Mouse (Mus musculus): ENCODE measurements around the gene Arsa. TPM values are rescaled to one million over a fixed set of nuclear protein-coding genes. Genes with fewer than 3 reads are reported as not detected.

Gene Arsa
- polyA plus RNA-seq, 1 experiment from 2014 or later: 22.1 TPM

DNA sequence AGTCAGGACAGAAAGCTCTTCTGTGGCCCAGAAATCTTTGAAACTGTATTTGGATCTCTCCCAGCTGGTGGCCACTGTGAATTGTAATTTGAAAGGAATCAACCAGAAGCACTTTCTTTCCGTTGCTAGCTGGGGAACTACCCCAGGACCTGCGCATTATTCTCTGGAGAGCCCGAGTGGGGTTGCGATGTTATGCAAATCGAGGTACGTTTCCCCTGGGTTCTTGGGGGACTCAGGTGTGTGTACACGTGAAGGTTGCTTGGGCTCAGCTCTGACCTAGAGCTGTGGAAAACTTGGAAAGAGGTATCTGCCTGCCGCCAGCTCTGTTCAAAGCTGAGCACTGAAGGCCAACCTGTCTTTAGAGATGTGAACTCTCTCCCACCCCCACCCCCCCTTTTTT, 581 bp upstream of the Arsa start:
- H3K9me3 ChIP-seq (ENCODE audit: control insufficient read depth, low read length): 0 out of 2 replicates have a peak, but pooled peaks cover 2% of the 10 kb centered on the region
- H3K9ac ChIP-seq (ENCODE audit: low read length): no peak overlapping the region
- ATAC-seq (ENCODE audit: low read depth): no peak
- H3K27me3 ChIP-seq (ENCODE audit: control insufficient read depth, insufficient read depth, low read depth, low read length): no peaks in the 10 kb centered on the region
- H3K27ac ChIP-seq (ENCODE audit: low read length): peak overlapping the region; percentile 18; the same call in 1 of the 2 replicates
- H3K4me3 ChIP-seq (ENCODE audit: low read length): no peak overlapping the region
- 51% methylated on average over 8 of the region's 8 CpGs for WGBS
- H3K4me2 ChIP-seq (ENCODE audit: low read depth, low read length): no peak overlapping the region
- no peaks in the 10 kb centered on the region for H3K36me3 ChIP-seq (ENCODE audit: control insufficient read depth, insufficient read depth, low read length)
- H3K4me1 ChIP-seq (replicated peaks; ENCODE audit: control insufficient read depth, insufficient read depth, low read length): peaks cover 8% of the 10 kb centered on the region

DNA sequence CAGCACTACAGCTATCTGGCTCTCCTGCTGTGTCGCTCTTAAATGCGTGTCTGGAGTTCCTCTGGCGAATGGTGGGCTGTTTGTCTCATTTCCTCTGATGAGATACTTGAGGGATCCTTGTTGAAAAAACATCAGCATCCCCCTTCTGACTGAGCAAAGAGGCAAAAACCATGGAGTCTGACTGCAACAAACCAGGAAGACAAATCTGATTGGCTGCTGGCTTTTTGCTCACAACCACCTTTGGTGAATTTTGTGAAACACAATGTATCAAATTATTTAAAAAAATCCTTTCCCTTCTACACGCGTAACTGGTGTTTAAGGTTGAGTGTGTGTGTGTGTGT, 780 bp downstream of the Arsa start:
- peaks cover 8% of the 10 kb centered on the region for H3K4me1 ChIP-seq (replicated peaks; ENCODE audit: control insufficient read depth, insufficient read depth, low read length)
- peak overlapping the region; percentile 76 for H3K9ac ChIP-seq (ENCODE audit: low read length)
- 3% methylated on average over 5 of the region's 5 CpGs for WGBS
- peak overlapping the region; percentile 88 for H3K4me2 ChIP-seq (ENCODE audit: low read depth, low read length)
- peak overlapping the region; percentile 71 for H3K4me3 ChIP-seq (ENCODE audit: low read length)
- H3K27ac ChIP-seq (ENCODE audit: low read length): peak overlapping the region; percentile 84
- no peak for ATAC-seq (ENCODE audit: low read depth)
- H3K9me3 ChIP-seq (ENCODE audit: control insufficient read depth, low read length): no peaks in the 10 kb centered on the region
- no peaks in the 10 kb centered on the region for H3K27me3 ChIP-seq (ENCODE audit: control insufficient read depth, insufficient read depth, low read depth, low read length)
- H3K36me3 ChIP-seq (ENCODE audit: control insufficient read depth, insufficient read depth, low read length): no peaks in the 10 kb centered on the region

DNA sequence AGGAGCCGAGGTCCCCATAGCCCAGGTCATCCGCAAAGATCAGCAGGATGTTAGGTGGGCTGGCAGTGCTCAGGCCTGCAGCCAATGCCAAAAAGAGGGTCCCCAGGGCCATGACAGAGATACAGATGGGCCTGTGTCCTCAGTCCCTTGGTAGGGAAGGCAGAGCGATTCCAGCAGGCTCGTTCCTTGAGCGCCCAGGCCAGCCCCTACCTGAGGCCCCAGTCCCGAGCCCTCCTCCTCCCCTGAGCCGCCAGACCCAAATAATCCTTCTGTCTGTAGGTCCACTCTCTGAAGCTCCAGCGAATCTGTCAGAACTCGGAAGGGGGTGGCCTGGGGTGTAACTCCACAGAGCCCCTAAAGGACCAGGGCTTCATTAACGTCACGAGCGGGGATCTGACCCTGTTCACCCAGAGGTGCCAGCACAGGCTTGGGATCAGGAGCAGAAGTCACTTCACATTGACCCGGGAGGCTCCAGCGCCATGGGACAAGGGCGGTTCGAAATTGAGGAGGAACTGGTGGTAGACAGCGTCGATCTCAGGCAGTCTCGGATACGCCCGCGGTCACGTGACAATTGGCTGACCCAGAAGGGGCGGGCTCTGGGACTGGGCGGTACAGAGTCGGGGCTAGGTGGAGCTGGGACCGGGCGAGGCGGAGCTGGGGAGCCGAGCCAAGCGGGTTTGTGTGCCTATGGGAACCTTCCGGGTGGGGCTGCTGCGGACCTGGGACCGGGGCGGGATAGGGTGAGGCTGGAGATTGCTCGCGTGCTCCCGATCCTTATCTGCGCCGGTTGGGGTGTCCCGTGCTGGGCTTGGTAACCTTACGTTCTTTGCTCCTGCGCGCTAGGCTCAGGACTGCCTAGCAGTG, 1.4 kb downstream of the Arsa start:
- H3K36me3 ChIP-seq (ENCODE audit: control insufficient read depth, insufficient read depth, low read length): no peaks in the 10 kb centered on the region
- H3K27ac ChIP-seq (ENCODE audit: low read length): peak overlapping the region; percentile 84
- H3K9ac ChIP-seq (ENCODE audit: low read length): peak overlapping the region; percentile 76
- peak overlapping the region; percentile 88 for H3K4me2 ChIP-seq (ENCODE audit: low read depth, low read length)
- 8% methylated on average over 44 of the region's 44 CpGs for WGBS
- peaks cover 8% of the 10 kb centered on the region for H3K4me1 ChIP-seq (replicated peaks; ENCODE audit: control insufficient read depth, insufficient read depth, low read length)
- no peaks in the 10 kb centered on the region for H3K9me3 ChIP-seq (ENCODE audit: control insufficient read depth, low read length)
- H3K27me3 ChIP-seq (ENCODE audit: control insufficient read depth, insufficient read depth, low read depth, low read length): no peaks in the 10 kb centered on the region
- peak overlapping the region; percentile 71 for H3K4me3 ChIP-seq (ENCODE audit: low read length)
- peak; percentile 98 for ATAC-seq (ENCODE audit: low read depth)

- Histone ChIP-seq H3K9me3 (ENCODE audit: control insufficient read depth, low read length) (no peaks in the 10 kb centered on the region), H3K4me2 (ENCODE audit: low read depth, low read length) (peak overlapping the region; percentile 88), H3K4me3 (ENCODE audit: low read length) (peak overlapping the region; percentile 71), H3K27ac (ENCODE audit: low read length) (no peak overlapping the region), H3K36me3 (ENCODE audit: control insufficient read depth, insufficient read depth, low read length) (no peaks in the 10 kb centered on the region), H3K4me1 (replicated peaks; ENCODE audit: control insufficient read depth, insufficient read depth, low read length) (peaks cover 8% of the 10 kb centered on the region), H3K9ac (ENCODE audit: low read length) (peak overlapping the region; percentile 76), H3K27me3 (ENCODE audit: control insufficient read depth, insufficient read depth, low read depth, low read length) (no peaks in the 10 kb centered on the region)
- ATAC-seq (ENCODE audit: low read depth): no peak
- WGBS: 88% methylated on average over 7 of the region's 7 CpGs
These were observed 2.0 kb downstream of the Arsa start for GRCm38 (mm10) chr15:89475293-89475600.

DNA sequence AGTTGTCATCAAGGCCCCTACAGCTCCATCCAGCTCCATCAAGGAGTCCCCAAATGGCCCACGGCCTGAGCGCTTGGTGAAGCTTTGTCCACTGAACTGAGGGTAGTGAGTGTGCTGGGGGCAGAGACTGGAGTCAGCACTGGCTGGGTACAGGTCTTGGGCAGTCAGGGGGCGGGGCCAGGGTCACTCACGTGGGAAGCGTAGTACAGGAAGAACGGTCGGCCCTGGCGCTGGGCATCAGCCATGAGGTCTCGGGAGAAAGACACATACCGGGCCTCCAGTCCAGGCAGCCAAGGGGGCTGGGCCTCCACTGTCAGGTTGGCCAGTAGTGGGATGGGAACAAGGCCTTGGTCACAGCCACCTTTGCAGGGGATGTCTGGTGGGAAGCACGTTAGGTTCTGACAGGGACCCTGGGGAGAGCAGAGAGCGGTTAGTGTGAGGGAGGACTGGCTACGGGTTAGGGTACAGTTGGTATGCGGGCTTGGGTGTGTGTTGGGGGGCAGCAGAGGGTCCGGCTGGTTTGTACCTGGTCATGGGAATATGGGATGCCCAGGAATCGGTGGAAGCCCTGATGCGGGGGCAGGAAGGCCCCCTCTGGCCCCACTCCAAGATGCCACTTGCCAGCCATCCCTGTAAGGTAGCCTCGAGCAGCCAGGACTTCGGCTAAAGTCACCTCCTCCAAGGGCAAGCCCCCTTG, 2.5 kb downstream of the Arsa start:
- Histone ChIP-seq H3K4me1 (replicated peaks; ENCODE audit: control insufficient read depth, insufficient read depth, low read length) (peaks cover 8% of the 10 kb centered on the region), H3K36me3 (ENCODE audit: control insufficient read depth, insufficient read depth, low read length) (no peaks in the 10 kb centered on the region)
- 88% methylated on average over 19 of the region's 19 CpGs for WGBS

GRCm38 (mm10) chr15:89473921-89474320, 3.3 kb downstream of the Arsa start:
- no peak overlapping the region for H3K4me3 ChIP-seq (ENCODE audit: low read length)
- no peaks in the 10 kb centered on the region for H3K27me3 ChIP-seq (ENCODE audit: control insufficient read depth, insufficient read depth, low read depth, low read length)
- H3K36me3 ChIP-seq (ENCODE audit: control insufficient read depth, insufficient read depth, low read length): no peaks in the 10 kb centered on the region
- no peak overlapping the region for H3K27ac ChIP-seq (ENCODE audit: low read length)
- ATAC-seq (ENCODE audit: low read depth): no peak
- no peak overlapping the region for H3K9ac ChIP-seq (ENCODE audit: low read length)
- 93% methylated on average over 8 of the region's 8 CpGs for whole genome bisulfite sequencing
- no peaks in the 10 kb centered on the region for H3K9me3 ChIP-seq (ENCODE audit: control insufficient read depth, low read length)
- H3K4me1 ChIP-seq (replicated peaks; ENCODE audit: control insufficient read depth, insufficient read depth, low read length): peaks cover 8% of the 10 kb centered on the region
- H3K4me2 ChIP-seq (ENCODE audit: low read depth, low read length): no peak overlapping the region

More for the DNA sequence above, 2.5 kb downstream of the Arsa start:
- no peak overlapping the region for H3K9ac ChIP-seq (ENCODE audit: low read length)
- ATAC-seq (ENCODE audit: low read depth): no peak
- H3K27ac ChIP-seq (ENCODE audit: low read length): no peak overlapping the region
- H3K4me2 ChIP-seq (ENCODE audit: low read depth, low read length): no peak overlapping the region
- H3K4me3 ChIP-seq (ENCODE audit: low read length): no peak overlapping the region
- no peaks in the 10 kb centered on the region for H3K9me3 ChIP-seq (ENCODE audit: control insufficient read depth, low read length)
- H3K27me3 ChIP-seq (ENCODE audit: control insufficient read depth, insufficient read depth, low read depth, low read length): no peaks in the 10 kb centered on the region

DNA sequence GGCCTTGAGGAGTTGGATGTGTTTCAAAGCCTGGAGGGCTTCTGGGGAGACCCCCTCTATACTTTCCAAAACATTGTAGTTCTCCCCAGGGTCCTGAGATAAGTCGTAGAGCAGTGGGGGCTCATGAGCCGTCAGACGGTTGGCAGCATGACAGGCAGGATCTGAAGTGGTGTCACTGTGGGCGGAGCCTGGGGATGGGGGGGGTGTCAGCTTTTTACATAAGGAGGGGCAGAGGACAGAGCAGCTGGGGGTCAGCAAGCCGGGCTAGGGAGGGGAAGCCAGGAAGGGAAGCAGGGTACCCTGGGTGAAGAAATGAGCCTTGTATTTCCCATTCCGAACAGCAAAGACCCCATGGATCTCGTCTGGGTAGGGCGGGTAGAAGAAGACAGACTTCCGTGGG, 3.9 kb downstream of the Arsa start:
- no peaks in the 10 kb centered on the region for H3K9me3 ChIP-seq (ENCODE audit: control insufficient read depth, low read length)
- peaks cover 8% of the 10 kb centered on the region for H3K4me1 ChIP-seq (replicated peaks; ENCODE audit: control insufficient read depth, insufficient read depth, low read length)
- H3K27me3 ChIP-seq (ENCODE audit: control insufficient read depth, insufficient read depth, low read depth, low read length): no peaks in the 10 kb centered on the region
- H3K4me3 ChIP-seq (ENCODE audit: low read length): no peak overlapping the region
- no peak overlapping the region for H3K27ac ChIP-seq (ENCODE audit: low read length)
- H3K4me2 ChIP-seq (ENCODE audit: low read depth, low read length): no peak overlapping the region
- no peaks in the 10 kb centered on the region for H3K36me3 ChIP-seq (ENCODE audit: control insufficient read depth, insufficient read depth, low read length)
- WGBS: 76% methylated on average over 9 of the region's 9 CpGs
- no peak overlapping the region for H3K9ac ChIP-seq (ENCODE audit: low read length)
- ATAC-seq (ENCODE audit: low read depth): no peak

- WGBS: 82% methylated on average over 4 of the region's 4 CpGs
- H3K36me3 ChIP-seq (ENCODE audit: control insufficient read depth, insufficient read depth, low read length): no peaks in the 10 kb centered on the region
- H3K27ac ChIP-seq (ENCODE audit: low read length): no peak overlapping the region
- H3K9me3 ChIP-seq (ENCODE audit: control insufficient read depth, low read length): no peaks in the 10 kb centered on the region
- H3K9ac ChIP-seq (ENCODE audit: low read length): no peak overlapping the region
- no peak for ATAC-seq (ENCODE audit: low read depth)
- H3K4me2 ChIP-seq (ENCODE audit: low read depth, low read length): no peak overlapping the region
- H3K4me1 ChIP-seq (replicated peaks; ENCODE audit: control insufficient read depth, insufficient read depth, low read length): peaks cover 5% of the 10 kb centered on the region
- H3K4me3 ChIP-seq (ENCODE audit: low read length): no peak overlapping the region
- H3K27me3 ChIP-seq (ENCODE audit: control insufficient read depth, insufficient read depth, low read depth, low read length): no peaks in the 10 kb centered on the region
These were observed 5.7 kb downstream of the Arsa start for GRCm38 (mm10) chr15:89471476-89471875.

DNA sequence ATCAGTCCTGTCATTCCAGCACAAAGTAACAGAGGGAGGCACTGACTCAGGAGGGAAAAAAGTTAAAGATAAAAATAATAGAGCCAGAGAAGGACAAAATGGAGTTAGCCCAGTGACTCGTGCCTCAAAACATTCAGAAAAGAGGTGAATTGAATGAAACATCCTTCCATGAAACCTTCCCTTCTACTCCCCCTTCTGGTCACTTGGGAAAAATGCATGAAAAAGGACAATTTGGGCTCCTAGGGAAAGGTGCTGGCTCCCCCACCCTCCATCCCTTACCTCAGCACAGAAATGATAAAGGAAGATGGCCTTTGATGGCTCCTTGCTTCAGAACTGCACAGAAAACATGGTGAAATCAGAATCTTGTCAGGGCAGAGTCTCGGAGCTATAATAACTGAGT, 8.6 kb downstream of the Arsa start:
- H3K4me3 ChIP-seq (ENCODE audit: low read length): no peak overlapping the region
- no peaks in the 10 kb centered on the region for H3K27me3 ChIP-seq (ENCODE audit: control insufficient read depth, insufficient read depth, low read depth, low read length)
- no peak overlapping the region for H3K4me2 ChIP-seq (ENCODE audit: low read depth, low read length)
- no peaks in the 10 kb centered on the region for H3K36me3 ChIP-seq (ENCODE audit: control insufficient read depth, insufficient read depth, low read length)
- H3K4me1 ChIP-seq (replicated peaks; ENCODE audit: control insufficient read depth, insufficient read depth, low read length): no peaks in the 10 kb centered on the region
- WGBS: 36% methylated on average over 2 of the region's 2 CpGs
- H3K9ac ChIP-seq (ENCODE audit: low read length): no peak overlapping the region
- no peaks in the 10 kb centered on the region for H3K9me3 ChIP-seq (ENCODE audit: control insufficient read depth, low read length)
- no peak overlapping the region for H3K27ac ChIP-seq (ENCODE audit: low read length)
- ATAC-seq (ENCODE audit: low read depth): no peak
